In genomic region chr14:55878316-55878940, GRCm38 (mm10) we compare ENCODE assay signal across 13 mouse cellular contexts. TPM values are rescaled to one million over a fixed set of nuclear protein-coding genes. Genes with fewer than 3 reads are reported as not detected.
DNase-seq lines count a peak whose midpoint lies in the region; ATAC-seq and TF ChIP-seq lines count a peak whose summit lies in the region.
"Had no signal": no experiment of that assay in that cellular context is flagged by ENCODE, and none has a peak within 500 bp of the region (broad histone marks: within the 10 kb centered on the region; RNA-seq: fewer than 3 reads in every experiment).

No protein-coding gene starts in this region.

- H3K4me3 ChIP-seq in hindbrain, postnatal 0 days (ENCODE audit: low read length) = no peak overlapping the region
- no peak overlapping the region for H3K4me3 ChIP-seq in hindbrain, embryonic 16.5 days (ENCODE audit: low read length)
- H3K4me3 ChIP-seq in megakaryocyte, embryonic 14.5 days (replicated peaks) = peak overlapping the region; percentile 83
- H3K4me3 ChIP-seq in stomach, embryonic 16.5 days (replicated peaks; ENCODE audit: low read length) = no peak overlapping the region
- H3K4me3 ChIP-seq: midbrain, embryonic 12.5 days had no signal

- no peaks in the 10 kb centered on the region for H3K27me3 ChIP-seq in hindbrain, postnatal 0 days (ENCODE audit: insufficient read depth, low read length)
- no peaks in the 10 kb centered on the region for H3K27me3 ChIP-seq in hindbrain, embryonic 16.5 days (replicated peaks; ENCODE audit: control insufficient read depth, insufficient read depth, low read length)
- H3K27me3 ChIP-seq in megakaryocyte, embryonic 14.5 days (replicated peaks) = peaks cover 2% of the 10 kb centered on the region
- no peaks in the 10 kb centered on the region for H3K27me3 ChIP-seq in stomach, embryonic 16.5 days (ENCODE audit: control insufficient read depth, insufficient read depth, low read length)

- ATAC-seq in cerebellum, adult (ENCODE audit: insufficient number of reproducible peaks, low FRiP score, low TSS enrichment) = no peak
- no peak for ATAC-seq in hindbrain, postnatal 0 days
- no peak for ATAC-seq in hindbrain, embryonic 16.5 days
- no peak for ATAC-seq in megakaryocyte, adult 5-6 weeks (ENCODE audit: poor library complexity, severe bottlenecking)
- no peak for ATAC-seq in stomach, embryonic 16.5 days (ENCODE audit: insufficient read depth, low FRiP score)
- ATAC-seq: Patski had no signal

- TF ChIP-seq CTCF in hindbrain, postnatal 0 days (IDR thresholded peaks at IDR 0.05; ENCODE audit: low read depth) = peak; percentile 34; the same call in 1 of the 2 replicates

- no peaks in the 10 kb centered on the region for H3K9me3 ChIP-seq in hindbrain, postnatal 0 days (ENCODE audit: low read length)
- no peaks in the 10 kb centered on the region for H3K9me3 ChIP-seq in hindbrain, embryonic 16.5 days (ENCODE audit: control insufficient read depth, low read length)
- no peaks in the 10 kb centered on the region for H3K9me3 ChIP-seq in megakaryocyte, embryonic 14.5 days
- no peaks in the 10 kb centered on the region for H3K9me3 ChIP-seq in stomach, embryonic 16.5 days (replicated peaks; ENCODE audit: control insufficient read depth, low read length)
- H3K9me3 ChIP-seq: midbrain, embryonic 12.5 days had no signal

- no peaks in the 10 kb centered on the region for H3K4me1 ChIP-seq in hindbrain, postnatal 0 days (ENCODE audit: insufficient read depth, low read length)
- H3K4me1 ChIP-seq in hindbrain, embryonic 16.5 days (ENCODE audit: control insufficient read depth, insufficient read depth, low read depth, low read length) = peaks cover 7% of the 10 kb centered on the region
- peaks cover 90% of the 10 kb centered on the region for H3K4me1 ChIP-seq in megakaryocyte, embryonic 14.5 days
- H3K4me1 ChIP-seq in stomach, embryonic 16.5 days (ENCODE audit: control insufficient read depth, insufficient read depth, low read length) = peaks cover 18% of the 10 kb centered on the region

- no peak overlapping the region for H3K9ac ChIP-seq in hindbrain, postnatal 0 days (replicated peaks; ENCODE audit: low read length)
- H3K9ac ChIP-seq in hindbrain, embryonic 16.5 days (ENCODE audit: low read depth, low read length) = no peak overlapping the region
- H3K9ac ChIP-seq in stomach, embryonic 16.5 days (ENCODE audit: low read length) = no peak overlapping the region
- H3K9ac ChIP-seq: midbrain, embryonic 12.5 days had no signal

- no peak overlapping the region for H3K27ac ChIP-seq in hindbrain, postnatal 0 days
- no peak overlapping the region for H3K27ac ChIP-seq in hindbrain, embryonic 16.5 days (ENCODE audit: low read depth, low read length)
- H3K27ac ChIP-seq in stomach, embryonic 16.5 days (ENCODE audit: low read length) = no peak overlapping the region
- H3K27ac ChIP-seq: midbrain, embryonic 12.5 days had no signal

- DNase-seq in cerebellum, adult 9-10 months = peak; percentile 56
- no peak for DNase-seq in hindbrain, postnatal 0 days (ENCODE audit: low spot score)
- no peak for DNase-seq in right cerebral cortex, postnatal 4 days
- DNase-seq: adrenal gland, adult 2 months; thymus, adult 18-20 months had no signal

- 23% methylated on average over 7 of the region's 7 CpGs for whole genome bisulfite sequencing in hindbrain, postnatal 0 days
- 38% methylated on average over 7 of the region's 7 CpGs for WGBS in hindbrain, embryonic 16.5 days
- 20% methylated on average over 7 of the region's 7 CpGs for WGBS in stomach, embryonic 16.5 days

- no peak overlapping the region for H3K4me2 ChIP-seq in hindbrain, postnatal 0 days (ENCODE audit: low read depth, low read length)
- H3K4me2 ChIP-seq in hindbrain, embryonic 16.5 days (ENCODE audit: low read length) = no peak overlapping the region
- H3K4me2 ChIP-seq in stomach, embryonic 16.5 days (ENCODE audit: low read depth, low read length) = 0 out of 2 replicates have a peak overlapping the region, but pooled peaks have one; percentile 9
- H3K4me2 ChIP-seq: midbrain, embryonic 12.5 days had no signal

- no peaks in the 10 kb centered on the region for H3K36me3 ChIP-seq in hindbrain, postnatal 0 days (ENCODE audit: insufficient read depth, low read length)
- no peaks in the 10 kb centered on the region for H3K36me3 ChIP-seq in hindbrain, embryonic 16.5 days (ENCODE audit: control insufficient read depth, insufficient read depth, low read length)
- no peaks in the 10 kb centered on the region for H3K36me3 ChIP-seq in megakaryocyte, embryonic 14.5 days (replicated peaks; ENCODE audit: low read length)
- H3K36me3 ChIP-seq in stomach, embryonic 16.5 days (ENCODE audit: control insufficient read depth, insufficient read depth, low read length) = no peaks in the 10 kb centered on the region
- H3K36me3 ChIP-seq: midbrain, embryonic 12.5 days had no signal

RNA-seq across cellular contexts. Expression of gene Cbln3, which starts 5.8 kb away (rescaled TPM):
- 2.1 and 5.0 TPM in 2 replicates for total RNA-seq in hindbrain, postnatal 0 days (2014; rRNA removed)
- 0.67 and 0.68 TPM in 2 replicates for polyA plus RNA-seq in hindbrain, postnatal 0 days (2015; fragmentation: Nextera tagmentation; extraction: Ambion mirVana)
- polyA plus RNA-seq in hindbrain, embryonic 16.5 days (2015; fragmentation: Nextera tagmentation; extraction: Ambion mirVana) = 0.35 and 0.56 TPM in 2 replicates
- polyA plus RNA-seq in megakaryocyte, embryonic 14.5 days (2012; ENCODE audit: insufficient read depth, low replicate concordance) = 1.2 TPM in 1 of 2 replicates, not detected in the other
- total RNA-seq in megakaryocyte, adult 5-6 weeks (2015) = 0.40 TPM in 1 of 2 replicates, not detected in the other
- total RNA-seq in megakaryocyte, adult 5-6 weeks (2017) = 0.44 TPM in 1 of 2 replicates, not detected in the other
- 0.45 and 0.66 TPM in 2 replicates for polyA plus RNA-seq in stomach, embryonic 16.5 days (2015; fragmentation: Nextera tagmentation; extraction: Ambion mirVana)
- total RNA-seq: granulocyte monocyte progenitor cell, adult 5-6 weeks had no signal

RNA-seq across cellular contexts. Expression of gene Khnyn, which starts 6.3 kb away (rescaled TPM):
- total RNA-seq in hindbrain, postnatal 0 days (2014; rRNA removed) = 15.1 and 17.9 TPM in 2 replicates
- polyA plus RNA-seq in hindbrain, postnatal 0 days (2015; fragmentation: Nextera tagmentation; extraction: Ambion mirVana) = 7.0 and 7.1 TPM in 2 replicates
- 9.1 and 11.4 TPM in 2 replicates for polyA plus RNA-seq in hindbrain, embryonic 16.5 days (2015; fragmentation: Nextera tagmentation; extraction: Ambion mirVana)
- polyA plus RNA-seq in megakaryocyte, embryonic 14.5 days (2012; ENCODE audit: insufficient read depth, low replicate concordance) = 7.3 and 10.5 TPM in 2 replicates
- total RNA-seq in megakaryocyte, adult 5-6 weeks (2015) = 9.4 and 11.8 TPM in 2 replicates
- 33.7 and 37.6 TPM in 2 replicates for total RNA-seq in megakaryocyte, adult 5-6 weeks (2017)
- polyA plus RNA-seq in stomach, embryonic 16.5 days (2015; fragmentation: Nextera tagmentation; extraction: Ambion mirVana) = 18.5 and 21.7 TPM in 2 replicates

RNA-seq across cellular contexts. Expression of gene Sdr39u1, which starts 21.7 kb away (rescaled TPM):
- 120 and 138 TPM in 2 replicates for total RNA-seq in hindbrain, postnatal 0 days (2014; rRNA removed)
- 134 and 136 TPM in 2 replicates for polyA plus RNA-seq in hindbrain, postnatal 0 days (2015; fragmentation: Nextera tagmentation; extraction: Ambion mirVana)
- 163 and 175 TPM in 2 replicates for polyA plus RNA-seq in hindbrain, embryonic 16.5 days (2015; fragmentation: Nextera tagmentation; extraction: Ambion mirVana)
- 6.6 TPM in 1 of 2 replicates, not detected in the other for polyA plus RNA-seq in megakaryocyte, embryonic 14.5 days (2012; ENCODE audit: insufficient read depth, low replicate concordance)
- total RNA-seq in megakaryocyte, adult 5-6 weeks (2015) = 1.9 and 3.0 TPM in 2 replicates
- total RNA-seq in megakaryocyte, adult 5-6 weeks (2017) = 0.99 and 2.9 TPM in 2 replicates
- polyA plus RNA-seq in stomach, embryonic 16.5 days (2015; fragmentation: Nextera tagmentation; extraction: Ambion mirVana) = 65.5 and 66.5 TPM in 2 replicates

RNA-seq across cellular contexts. Expression of gene Nynrin, which starts 24.6 kb away (rescaled TPM):
- total RNA-seq in hindbrain, postnatal 0 days (2014; rRNA removed) = 33.6 and 39.3 TPM in 2 replicates
- polyA plus RNA-seq in hindbrain, postnatal 0 days (2015; fragmentation: Nextera tagmentation; extraction: Ambion mirVana) = 5.1 and 6.4 TPM in 2 replicates
- polyA plus RNA-seq in hindbrain, embryonic 16.5 days (2015; fragmentation: Nextera tagmentation; extraction: Ambion mirVana) = 8.4 and 13.7 TPM in 2 replicates
- polyA plus RNA-seq in megakaryocyte, embryonic 14.5 days (2012; ENCODE audit: insufficient read depth, low replicate concordance) = 0.61 and 1.4 TPM in 2 replicates
- 1.1 and 1.6 TPM in 2 replicates for total RNA-seq in megakaryocyte, adult 5-6 weeks (2015)
- 1.4 and 1.5 TPM in 2 replicates for total RNA-seq in megakaryocyte, adult 5-6 weeks (2017)
- polyA plus RNA-seq in stomach, embryonic 16.5 days (2015; fragmentation: Nextera tagmentation; extraction: Ambion mirVana) = 18.0 and 19.3 TPM in 2 replicates
- polyA plus RNA-seq: Patski had no signal

RNA-seq across cellular contexts. Expression of gene Nfatc4, which starts 55.5 kb away (rescaled TPM):
- total RNA-seq in hindbrain, postnatal 0 days (2014; rRNA removed) = 13.9 and 21.9 TPM in 2 replicates
- polyA plus RNA-seq in hindbrain, postnatal 0 days (2015; fragmentation: Nextera tagmentation; extraction: Ambion mirVana) = 5.9 and 6.8 TPM in 2 replicates
- polyA plus RNA-seq in hindbrain, embryonic 16.5 days (2015; fragmentation: Nextera tagmentation; extraction: Ambion mirVana) = 6.5 and 11.9 TPM in 2 replicates
- 0.08 TPM in 1 of 2 replicates, not detected in the other for polyA plus RNA-seq in megakaryocyte, embryonic 14.5 days (2012; ENCODE audit: insufficient read depth, low replicate concordance)
- total RNA-seq in megakaryocyte, adult 5-6 weeks (2015) = not detected in 2 replicates
- total RNA-seq in megakaryocyte, adult 5-6 weeks (2017) = not detected in 2 replicates
- 32.9 and 33.9 TPM in 2 replicates for polyA plus RNA-seq in stomach, embryonic 16.5 days (2015; fragmentation: Nextera tagmentation; extraction: Ambion mirVana)
- total RNA-seq: granulocyte monocyte progenitor cell, adult 5-6 weeks had no signal
